Mouse (Mus musculus): Measurements from ENCODE around the gene Fam243. TPM values are rescaled to one million over a fixed set of nuclear protein-coding genes. Genes with fewer than 3 reads are reported as not detected.

The Fam243 gene
- polyA plus RNA-seq, 1 experiment from 2014 or later = not detected

GRCm38 (mm10) chr16:92274516-92274915, 46.7 kb downstream of the Fam243 start:
- H3K4me3 ChIP-seq (ENCODE audit: low read depth, low read length) = no peak overlapping the region
- WGBS = 61% methylated on average over 5 of the region's 5 CpGs
- no peak for ATAC-seq (ENCODE audit: insufficient number of reproducible peaks, low FRiP score, low TSS enrichment, low read depth)
- H3K27ac ChIP-seq (replicated peaks; ENCODE audit: low read depth, low read length) = no peak overlapping the region
- no peak overlapping the region for H3K4me2 ChIP-seq (ENCODE audit: low read depth, severe bottlenecking)
- no peak for DNase-seq (ENCODE audit: low spot score)
- no peaks in the 10 kb centered on the region for H3K27me3 ChIP-seq (ENCODE audit: control insufficient read depth, insufficient read depth, low read length)
- no peaks in the 10 kb centered on the region for H3K36me3 ChIP-seq (ENCODE audit: control insufficient read depth, insufficient read depth, low read length)
- H3K9ac ChIP-seq (ENCODE audit: low read length) = no peak overlapping the region
- H3K4me1 ChIP-seq (ENCODE audit: control insufficient read depth, insufficient read depth, low read length) = no peaks in the 10 kb centered on the region
- no peaks in the 10 kb centered on the region for H3K9me3 ChIP-seq (ENCODE audit: control insufficient read depth, low read length)

Other genes with a start within 250 kb of the Fam243 start
- gene Kcne2, start 29.1 kb downstream of the Fam243 start, polyA plus RNA-seq (2014; fragmentation: Nextera tagmentation; extraction: Ambion mirVana) = 0.27 TPM in 1 of 2 replicates, not detected in the other
- gene Smim11, start 20.2 kb downstream of the Fam243 start, polyA plus RNA-seq (2014; fragmentation: Nextera tagmentation; extraction: Ambion mirVana) = 124 and 127 TPM in 2 replicates
- 0.09 and 0.11 TPM in 2 replicates for gene Kcne1, start 38.0 kb upstream of the Fam243 start, polyA plus RNA-seq (2014; fragmentation: Nextera tagmentation; extraction: Ambion mirVana)
- gene Rcan1, start 149.4 kb upstream of the Fam243 start, polyA plus RNA-seq (2014; fragmentation: Nextera tagmentation; extraction: Ambion mirVana) = 33.0 and 33.8 TPM in 2 replicates
- gene Clic6, start 164.3 kb upstream of the Fam243 start, polyA plus RNA-seq (2014; fragmentation: Nextera tagmentation; extraction: Ambion mirVana) = 0.41 TPM in 2 replicates